13 mouse cellular contexts compared by ENCODE assay signal in genomic region chr6:6459006-6459917, GRCm38 (mm10).
A peak's percentile ranks its signal among the peaks of the same experiment; 100 is the strongest.
DNase-seq lines count a peak whose midpoint lies in the region; ATAC-seq lines count a peak whose summit lies in the region.
"Had no signal": no experiment of that assay in that cellular context is flagged by ENCODE, and none has a peak within 500 bp of the region (broad histone marks: within the 10 kb centered on the region; RNA-seq: fewer than 3 reads in every experiment).

No protein-coding gene starts in this region.

- no peak overlapping the region for H3K9ac ChIP-seq in midbrain, embryonic 12.5 days (replicated peaks)
- H3K9ac ChIP-seq: liver, embryonic 14.5 days had no signal

- peak; percentile 10 to 18 for DNase-seq in cerebellum, postnatal 10 days
- no peak for DNase-seq in cerebellum, adult 18-20 months
- peak; percentile 62 for DNase-seq in embryo, embryonic 10.5 days (ENCODE audit: low spot score)
- DNase-seq in hindbrain, embryonic 10.5 days (ENCODE audit: low spot score) = peak; percentile 8
- DNase-seq in right cerebral cortex, postnatal 14 days = no peak
- no peak for DNase-seq in layer of hippocampus, adult 11-12 months (ENCODE audit: low spot score)
- DNase-seq in layer of hippocampus, adult 8-10 months (ENCODE audit: low spot score in 2 of 2) = no peak
- DNase-seq: heart, adult 2 months; layer of hippocampus, postnatal 36 days; thymus, postnatal 4 days had no signal

- ATAC-seq in midbrain, embryonic 12.5 days (ENCODE audit: low FRiP score, low read depth) = peak; percentile 80

- H3K4me1 ChIP-seq in hindbrain, embryonic 10.5 days (replicated peaks) = peaks cover 28% of the 10 kb centered on the region
- H3K4me1 ChIP-seq in midbrain, embryonic 12.5 days = peaks cover 25% of the 10 kb centered on the region
- H3K4me1 ChIP-seq: megakaryocyte, embryonic 14.5 days had no signal

- H3K4me2 ChIP-seq in midbrain, embryonic 12.5 days (replicated peaks) = peak overlapping the region; percentile 42

- no peaks in the 10 kb centered on the region for H3K36me3 ChIP-seq in hindbrain, embryonic 10.5 days
- no peaks in the 10 kb centered on the region for H3K36me3 ChIP-seq in midbrain, embryonic 12.5 days

- 27% methylated on average over 14 of the region's 14 CpGs for WGBS in hindbrain, embryonic 10.5 days
- WGBS in midbrain, embryonic 12.5 days = 10% methylated on average over 14 of the region's 14 CpGs

- H3K27me3 ChIP-seq in hindbrain, embryonic 10.5 days (ENCODE audit: insufficient read depth, poor library complexity, severe bottlenecking) = no peaks in the 10 kb centered on the region
- no peaks in the 10 kb centered on the region for H3K27me3 ChIP-seq in midbrain, embryonic 12.5 days

- H3K27ac ChIP-seq in hindbrain, embryonic 10.5 days = peak overlapping the region; percentile 59
- 0 out of 2 replicates have a peak overlapping the region, but pooled peaks have one; percentile 39 for H3K27ac ChIP-seq in midbrain, embryonic 12.5 days (replicated peaks)
- H3K27ac ChIP-seq: heart, adult 2 months; liver, embryonic 14.5 days had no signal

- no peaks in the 10 kb centered on the region for H3K9me3 ChIP-seq in hindbrain, embryonic 10.5 days
- H3K9me3 ChIP-seq in midbrain, embryonic 12.5 days = no peaks in the 10 kb centered on the region
- H3K9me3 ChIP-seq: megakaryocyte, embryonic 14.5 days had no signal

- H3K4me3 ChIP-seq in hindbrain, embryonic 10.5 days = no peak overlapping the region
- 0 out of 2 replicates have a peak overlapping the region, but pooled peaks have one; percentile 2 for H3K4me3 ChIP-seq in midbrain, embryonic 12.5 days
- H3K4me3 ChIP-seq: heart, adult 2 months; megakaryocyte, embryonic 14.5 days had no signal

Comparison
In these comparisons a context has a peak if more than half of its experiments do, and no peak if none do; other contexts are left out.
1. DNase-seq: peak in cerebellum, postnatal 10 days (2 of 2), embryo, embryonic 10.5 days (single experiment) and hindbrain, embryonic 10.5 days (single experiment); none in cerebellum, adult 18-20 months (0 of 2), right cerebral cortex, postnatal 14 days (single experiment), layer of hippocampus, adult 11-12 months (single experiment) and layer of hippocampus, adult 8-10 months (0 of 2).